Mouse (Mus musculus) layer of hippocampus, adult 18-20 months (tissue): ENCODE results near the gene Pmm1. TPM values are rescaled to one million over a fixed set of nuclear protein-coding genes. Genes with fewer than 3 reads are reported as not detected.
"Not testable (repeated sequence)": the region's sequence is repeated elsewhere in the genome, so short reads cannot be mapped to it uniquely, and the experiment has no call there.

Experiments
- DNase-seq, 2 experiments: peaks; one replicate each; pipeline ENCODE4 v3.0.0; 2022; ENCODE audit warnings: low spot score in 2 of 2
- total RNA-seq, 2 experiments: library from RNA; stranded (reverse); gene quantifications; 2 replicates each; pipeline ENCODE4 v1.2.3; 2021

The Pmm1 gene
- total RNA-seq, 2 experiments from 2014 or later, result 216 to 221 TPM

- peak; percentile 69 to 80 for DNase-seq
Measured at GRCm38 (mm10) chr15:81932951-81933470, 27.7 kb downstream of the Pmm1 start.

- no peak for DNase-seq
Measured at GRCm38 (mm10) chr15:81928277-81928676, 32.5 kb downstream of the Pmm1 start.

- no peak for DNase-seq
Measured at GRCm38 (mm10) chr15:81927741-81928140, 33.0 kb downstream of the Pmm1 start.

- DNase-seq, result no peak
Measured at GRCm38 (mm10) chr15:81926446-81926822, 34.3 kb downstream of the Pmm1 start.

GRCm38 (mm10) chr15:81925760-81926445 lies 34.8 kb downstream of the Pmm1 start, which contains the start of gene Polr3h:
Gene Polr3h, minus strand, starts transcription at chr15:81926240.
- DNase-seq, result peak; percentile 94 to 96

- no peak for DNase-seq
Measured at GRCm38 (mm10) chr15:81924933-81925332, 35.8 kb downstream of the Pmm1 start.

GRCm38 (mm10) chr15:81921255-81921654 lies 39.5 kb downstream of the Pmm1 start:
- no peak for DNase-seq

- DNase-seq, result peak in 1 of 2 experiments; percentile 60
Measured at GRCm38 (mm10) chr15:81920546-81921217, 40.0 kb downstream of the Pmm1 start.

- DNase-seq, result no peak
Measured at GRCm38 (mm10) chr15:81919062-81919461, 41.7 kb downstream of the Pmm1 start.

- peak in 1 of 2 experiments; percentile 84 for DNase-seq
Measured at GRCm38 (mm10) chr15:81917621-81918463, 42.9 kb downstream of the Pmm1 start.

- no peak for DNase-seq
Measured at GRCm38 (mm10) chr15:81917201-81917600, 43.5 kb downstream of the Pmm1 start.

GRCm38 (mm10) chr15:81915663-81916062 lies 45.1 kb downstream of the Pmm1 start:
- no peak for DNase-seq

- no peak for DNase-seq
Measured at GRCm38 (mm10) chr15:81914668-81915067, 46.1 kb downstream of the Pmm1 start.

GRCm38 (mm10) chr15:81912498-81912897 lies 48.2 kb downstream of the Pmm1 start:
- DNase-seq, result no peak

GRCm38 (mm10) chr15:81908767-81909166 lies 52.0 kb downstream of the Pmm1 start:
- DNase-seq, result not testable (repeated sequence)

GRCm38 (mm10) chr15:81907953-81908352 lies 52.8 kb downstream of the Pmm1 start:
- no peak for DNase-seq

- DNase-seq, result peak; percentile 56 to 83
Measured at GRCm38 (mm10) chr15:81904939-81905338, 55.8 kb downstream of the Pmm1 start.
